Mouse (Mus musculus) hindbrain, embryonic 14.5 days (tissue): ENCODE results near the gene Kif18b. TPM values are rescaled to one million over a fixed set of nuclear protein-coding genes. Genes with fewer than 3 reads are reported as not detected.
A peak's percentile ranks its signal among the peaks of the same experiment; 100 is the strongest.

Source experiments
- ATAC-seq: fragments of 200-750 bp; cut with Nextera tagmentation; 2 replicates; pipeline ENCODE4 v1.8.0; 2017; ENCODE audit warnings: moderate number of reproducible peaks, mild to moderate bottlenecking, moderate TSS enrichment, moderate library complexity; ENCODE audit not compliant: low FRiP score
- DNase-seq: peaks from one replicate; pipeline ENCODE4 v3.0.0-alpha.2; 2015; ENCODE audit warnings: low spot score
- H3K27ac ChIP-seq: fragments of 300-500 bp; sonication (generic); 2 replicates; pipeline ENCODE4 v1.5.1; 2014; ENCODE audit warnings: mild to moderate bottlenecking, moderate library complexity
- H3K27me3 ChIP-seq: fragments of 300-500 bp; sonication (generic); 2 replicates; pipeline ENCODE4 v1.6.1; 2014; ENCODE audit warnings: mild to moderate bottlenecking, low read length, mixed read lengths; ENCODE audit not compliant: control insufficient read depth, insufficient read depth
- H3K36me3 ChIP-seq: fragments of 300-500 bp; sonication (generic); replicated peaks from 2 replicates; pipeline ENCODE4 v1.6.1; 2014; ENCODE audit not compliant: control insufficient read depth, insufficient read depth
- H3K4me1 ChIP-seq: fragments of 300-500 bp; sonication (generic); replicated peaks from 2 replicates; pipeline ENCODE4 v1.6.1; 2014; ENCODE audit warnings: antibody characterized with exemption, low read length, mixed read lengths; ENCODE audit not compliant: control insufficient read depth, insufficient read depth
- H3K4me2 ChIP-seq: fragments of 300-500 bp; sonication (generic); replicated peaks from 2 replicates; pipeline ENCODE4 v1.6.1; 2014; ENCODE audit warnings: mild to moderate bottlenecking, moderate library complexity
- H3K4me3 ChIP-seq: fragments of 300-500 bp; sonication (generic); replicated peaks from 2 replicates; pipeline ENCODE4 v1.5.1; 2014; ENCODE audit warnings: mild to moderate bottlenecking, low read length
- H3K9ac ChIP-seq: fragments of 300-500 bp; sonication (generic); 2 replicates; pipeline ENCODE4 v1.6.1; 2014
- H3K9me3 ChIP-seq: fragments of 300-500 bp; sonication (generic); 2 replicates; pipeline ENCODE4 v1.6.1; 2016; ENCODE audit warnings: low read length; ENCODE audit not compliant: control insufficient read depth
- WGBS: fragments of 180-500 bp; shearing (Covaris S2); extraction: QIAGEN DNeasy Blood & Tissue Kit; methylation state at CpG from one replicate; pipeline ENCODE4 v1.1.7; 2014; 5-methylcytosine and 5-hydroxymethylcytosine counted together
- polyA plus RNA-seq: library from polyadenylated mRNA; unstranded; fragments of >200 nt; fragmentation: Nextera tagmentation; extraction: Ambion mirVana; gene quantifications from 2 replicates; pipeline ENCODE4 v1.2.1, GENCODE M21; 2014

Gene Kif18b
- polyA plus RNA-seq, 1 experiment from 2014 or later = 0.79 TPM

DNA sequence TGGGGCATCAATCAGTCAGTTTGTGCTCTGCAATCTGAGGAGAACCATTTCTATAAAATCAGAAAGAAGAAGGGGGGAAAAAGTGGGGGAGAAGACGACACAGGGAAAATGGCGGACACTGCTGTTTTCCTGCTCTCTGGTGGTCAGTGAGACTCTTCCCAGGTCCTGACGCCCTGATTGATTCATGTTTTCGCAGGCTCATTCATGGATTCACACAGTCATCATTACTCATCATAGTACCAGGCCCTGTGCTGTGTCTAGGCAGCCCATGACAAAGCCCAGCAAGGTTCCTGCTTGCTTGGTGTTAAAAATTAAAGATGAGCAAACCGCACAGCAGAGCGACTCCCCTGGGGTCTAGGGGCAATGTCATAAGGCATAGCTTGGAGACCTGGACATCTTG, 33.5 kb upstream of the Kif18b start:
- ATAC-seq (no peak), DNase-seq (no peak)
- 72% methylated on average over 6 of the region's 6 CpGs for WGBS
- peaks cover 22% of the 10 kb centered on the region for H3K4me1 ChIP-seq
- H3K36me3 ChIP-seq = no peaks in the 10 kb centered on the region
- no peak overlapping the region for H3K27ac ChIP-seq
- H3K9ac ChIP-seq = no peak overlapping the region
- no peak overlapping the region for H3K4me2 ChIP-seq
- no peaks in the 10 kb centered on the region for H3K9me3 ChIP-seq
- 0 out of 2 replicates have a peak, but pooled peaks cover 3% of the 10 kb centered on the region for H3K27me3 ChIP-seq
- no peak overlapping the region for H3K4me3 ChIP-seq

- Histone ChIP-seq H3K4me2 (no peak overlapping the region), H3K9me3 (no peaks in the 10 kb centered on the region), H3K4me3 (no peak overlapping the region), H3K27ac (peak overlapping the region; percentile 21; the same call in 1 of the 2 replicates), H3K9ac (no peak overlapping the region), H3K36me3 (no peaks in the 10 kb centered on the region), H3K27me3 (0 out of 2 replicates have a peak, but pooled peaks cover 3% of the 10 kb centered on the region), H3K4me1 (peaks cover 22% of the 10 kb centered on the region)
- ATAC-seq (no peak), DNase-seq (no peak)
- WGBS = 61% methylated on average over 8 of the region's 8 CpGs
Measured at GRCm38 (mm10) chr11:102957692-102958091, 32.8 kb upstream of the Kif18b start.

DNA sequence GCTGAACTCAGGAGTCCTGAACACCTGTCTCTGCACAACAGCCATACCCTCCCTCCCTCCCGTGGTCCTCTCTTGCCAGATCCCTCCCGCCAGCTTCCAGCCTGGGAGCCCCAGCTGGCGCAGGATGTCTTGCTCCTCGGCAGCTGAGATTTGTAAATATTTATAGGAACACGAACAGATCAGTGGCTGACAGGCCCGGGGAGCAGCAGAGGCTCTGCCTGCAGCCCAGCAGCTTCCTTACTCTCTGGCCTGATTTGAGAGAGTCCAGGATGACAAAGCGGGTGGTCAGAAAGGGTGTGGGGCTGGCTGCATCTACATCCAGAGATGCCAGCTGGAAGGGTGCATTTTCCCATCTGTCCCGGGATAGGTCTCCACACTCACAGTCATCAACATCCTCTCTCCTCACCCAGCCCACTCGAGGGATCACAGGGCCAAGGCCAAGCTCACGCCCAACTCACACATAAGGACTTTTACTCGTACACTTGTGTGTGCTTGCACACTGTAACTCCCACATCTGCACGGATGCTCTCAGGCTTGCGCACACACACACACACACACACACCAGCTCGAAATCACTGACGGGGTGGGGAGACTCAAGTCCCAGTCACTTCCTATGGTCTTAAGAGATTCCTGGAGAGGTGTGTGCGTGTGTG, 32.2 kb upstream of the Kif18b start:
- 41% methylated on average over 16 of the region's 16 CpGs for WGBS
- H3K9ac ChIP-seq = no peak overlapping the region
- no peaks in the 10 kb centered on the region for H3K9me3 ChIP-seq
- peak; percentile 24; the same call in 1 of the 2 replicates for ATAC-seq
- H3K4me3 ChIP-seq = no peak overlapping the region
- H3K4me2 ChIP-seq = no peak overlapping the region
- peak overlapping the region; percentile 21; the same call in 1 of the 2 replicates for H3K27ac ChIP-seq
- H3K36me3 ChIP-seq = no peaks in the 10 kb centered on the region
- no peak for DNase-seq
- 0 out of 2 replicates have a peak, but pooled peaks cover 3% of the 10 kb centered on the region for H3K27me3 ChIP-seq
- peaks cover 21% of the 10 kb centered on the region for H3K4me1 ChIP-seq

- DNase-seq = no peak
- no peak overlapping the region for H3K4me3 ChIP-seq
- H3K9me3 ChIP-seq = no peaks in the 10 kb centered on the region
- WGBS = 8% methylated on average over 6 of the region's 6 CpGs
- no peak overlapping the region for H3K4me2 ChIP-seq
- ATAC-seq = 0 out of 2 replicates have a peak, but pooled peaks have one; percentile 62
- H3K27me3 ChIP-seq = peaks cover 38% of the 10 kb centered on the region
- peaks cover 33% of the 10 kb centered on the region for H3K4me1 ChIP-seq
- H3K9ac ChIP-seq = no peak overlapping the region
- H3K36me3 ChIP-seq = no peaks in the 10 kb centered on the region
- no peak overlapping the region; the same call in 1 of the 2 replicates for H3K27ac ChIP-seq
Measured at GRCm38 (mm10) chr11:102952922-102953321, 28.0 kb upstream of the Kif18b start.

GRCm38 (mm10) chr11:102948043-102948961, 23.4 kb upstream of the Kif18b start:
- H3K27ac ChIP-seq = no peak overlapping the region
- peaks cover 43% of the 10 kb centered on the region for H3K4me1 ChIP-seq
- H3K36me3 ChIP-seq = no peaks in the 10 kb centered on the region
- ATAC-seq (peak; percentile 18; the same call in 1 of the 2 replicates), DNase-seq (peak; percentile 41)
- H3K27me3 ChIP-seq = peaks cover 81% of the 10 kb centered on the region
- no peaks in the 10 kb centered on the region for H3K9me3 ChIP-seq
- peak overlapping the region; percentile 65 for H3K4me2 ChIP-seq
- WGBS = 2% methylated on average over 50 of the region's 51 CpGs
- H3K4me3 ChIP-seq = peak overlapping the region; percentile 37
- H3K9ac ChIP-seq = peak overlapping the region; percentile 64

GRCm38 (mm10) chr11:102946992-102947343, 22.0 kb upstream of the Kif18b start:
- peaks cover 36% of the 10 kb centered on the region for H3K4me1 ChIP-seq
- peaks cover 91% of the 10 kb centered on the region for H3K27me3 ChIP-seq

DNA sequence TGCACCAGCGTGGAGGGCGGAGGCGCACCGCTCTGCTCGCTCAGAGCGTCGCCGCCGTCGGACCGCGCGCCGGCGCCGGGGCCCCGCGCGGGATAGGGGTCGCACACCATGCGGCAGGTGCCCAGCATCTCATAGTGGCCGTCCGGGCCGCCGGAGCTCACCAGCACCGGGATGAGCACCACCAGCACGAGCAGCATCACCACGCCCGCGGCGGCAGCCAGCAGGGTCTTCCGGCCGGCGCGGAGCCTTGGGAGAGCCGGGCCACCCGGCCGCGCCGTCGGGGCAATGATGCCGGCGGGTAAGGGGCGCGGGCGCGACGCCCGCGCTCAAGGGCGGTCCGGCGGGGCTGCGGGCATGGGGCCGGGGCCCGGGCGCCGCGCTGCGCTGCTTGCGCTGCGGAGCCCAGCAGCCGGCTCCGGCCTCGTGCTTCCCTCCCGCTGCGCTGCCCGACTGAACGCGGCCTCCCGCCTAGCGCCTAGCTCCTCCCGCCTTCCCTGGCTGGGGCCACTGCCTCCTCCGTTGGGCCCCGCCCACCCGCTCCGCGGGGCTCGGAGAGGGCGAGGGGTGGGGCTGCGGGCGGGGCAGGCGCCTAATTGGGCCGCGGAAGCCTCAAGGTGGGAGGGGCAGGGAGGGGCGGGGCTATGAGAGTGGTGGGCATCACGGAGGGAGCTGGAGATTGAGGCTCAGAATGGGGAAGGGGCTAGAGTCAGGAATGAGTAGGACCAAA, 21.5 kb upstream of the Kif18b start, which contains the start of gene C1ql1:
TSS of gene C1ql1 (minus strand) at position 424 of the 727 bp plus-strand sequence.
- H3K27me3 ChIP-seq = peaks cover 86% of the 10 kb centered on the region
- no peaks in the 10 kb centered on the region for H3K36me3 ChIP-seq
- DNase-seq (peak; percentile 73), ATAC-seq (peak; percentile 64)
- under 1% methylated on average over 63 of the region's 87 CpGs for WGBS
- peak within 1 kb of the TSS; percentile 46 for H3K9ac ChIP-seq
- H3K27ac ChIP-seq = no peak within 1 kb of the TSS
- peaks cover 36% of the 10 kb centered on the region for H3K4me1 ChIP-seq
- peak within 1 kb of the TSS; percentile 60 for H3K4me2 ChIP-seq
- no peaks in the 10 kb centered on the region for H3K9me3 ChIP-seq
- peak within 1 kb of the TSS; percentile 37 for H3K4me3 ChIP-seq

More at GRCm38 (mm10) chr11:102946992-102947343, 22.0 kb upstream of the Kif18b start:
- Histone ChIP-seq H3K9ac (no peak overlapping the region), H3K9me3 (no peaks in the 10 kb centered on the region), H3K36me3 (no peaks in the 10 kb centered on the region), H3K4me3 (peak overlapping the region; percentile 37), H3K4me2 (peak overlapping the region; percentile 60), H3K27ac (no peak overlapping the region)
- DNase-seq (no peak), ATAC-seq (no peak)
- 4% methylated on average over 8 of the region's 8 CpGs for WGBS

GRCm38 (mm10) chr11:102945306-102946264, 20.7 kb upstream of the Kif18b start:
- Histone ChIP-seq H3K36me3 (no peaks in the 10 kb centered on the region), H3K27ac (no peak overlapping the region), H3K4me3 (peak overlapping the region; percentile 37), H3K9ac (peak overlapping the region; percentile 46; the same call in 1 of the 2 replicates), H3K4me1 (peaks cover 36% of the 10 kb centered on the region), H3K27me3 (peaks cover 87% of the 10 kb centered on the region), H3K4me2 (peak overlapping the region; percentile 60), H3K9me3 (no peaks in the 10 kb centered on the region)
- DNase-seq (no peak), ATAC-seq (no peak)
- WGBS = 2% methylated on average over 53 of the region's 54 CpGs
